Mouse (Mus musculus) gastrocnemius, adult 8-10 months (tissue): ENCODE measurements around the gene Prnp. TPM values are rescaled to one million over a fixed set of nuclear protein-coding genes. Genes with fewer than 3 reads are reported as not detected.

Source experiments
- total RNA-seq, 4 experiments: library from RNA; stranded (reverse); gene quantifications; 2 replicates each; pipeline ENCODE4 v1.2.4; 2022

Gene Prnp
- total RNA-seq, 4 experiments from 2014 or later, result 99.4 to 117 (median 102) TPM

Other genes starting within 250 kb of the Prnp start
- gene Erv3, start 50.2 kb upstream of the Prnp start, total RNA-seq, result not detected
- not detected for gene Prn, start within 50 bp of the Prnp start, total RNA-seq
- gene Prnd, start 40.9 kb downstream of the Prnp start, total RNA-seq, result under 1 TPM in 2 of 4 experiments, not detected in 2; 0.10 to 0.40 TPM
- gene Rassf2, start 120.3 kb downstream of the Prnp start, total RNA-seq, result 1 to 10 TPM; 1.3 to 4.1 (median 2.4) TPM
- gene Slc23a2, start 235.2 kb downstream of the Prnp start, total RNA-seq, result 10 to 100 TPM in 2 of 4 experiments, 1 to 10 TPM in 2; 8.0 to 10.3 (median 9.6) TPM